Mouse (Mus musculus) kidney, postnatal 4 days (tissue): ENCODE data around the gene Foxo4.
A peak's percentile ranks its signal among the peaks of the same experiment; 100 is the strongest.

Experiments used
- DNase-seq, 2 experiments: peaks; one replicate each; pipeline ENCODE4 v3.0.0; 2021; ENCODE audit warnings: mixed read lengths in 2 of 2

The Foxo4 gene

GRCm38 (mm10) chrX:101299055-101299454 is 44.7 kb downstream of the Foxo4 start, which contains the start of gene Nlgn3:
Gene Nlgn3 (plus strand): TSS chrX:101299168.
- DNase-seq, result peak; percentile 46 to 48

GRCm38 (mm10) chrX:101299473-101300426 is 45.4 kb downstream of the Foxo4 start:
- DNase-seq, result peak in 1 of 2 experiments; percentile 7

GRCm38 (mm10) chrX:101300427-101301030 is 46.2 kb downstream of the Foxo4 start:
- peak; percentile 30 to 52 for DNase-seq

GRCm38 (mm10) chrX:101301654-101302053 is 47.3 kb downstream of the Foxo4 start:
- DNase-seq, result no peak

GRCm38 (mm10) chrX:101304646-101305045 is 50.3 kb downstream of the Foxo4 start:
- DNase-seq, result no peak

- DNase-seq, result no peak
These were observed 55.0 kb downstream of the Foxo4 start for GRCm38 (mm10) chrX:101309299-101309698.
